Mouse (Mus musculus) heart, adult 9 months (tissue): Measurements from ENCODE around the gene Gm30302.

ENCODE experiments used
- DNase-seq, 2 experiments: peaks; one replicate each; pipeline ENCODE4 v3.0.0; 2022; ENCODE audit warnings: low spot score in 2 of 2

Gene Gm30302

GRCm38 (mm10) chr13:49738011-49738410 is 60.8 kb downstream of the Gm30302 start:
- no peak for DNase-seq

- DNase-seq: no peak
Measured at GRCm38 (mm10) chr13:49736430-49736829, 62.4 kb downstream of the Gm30302 start.
